Mouse (Mus musculus): ENCODE results near the gene D630003M21Rik.

The D630003M21Rik gene

GRCm38 (mm10) chr2:158193611-158194336 lies 35.2 kb downstream of the D630003M21Rik start:
- no peak for DNase-seq

GRCm38 (mm10) chr2:158191098-158191497 lies 37.9 kb downstream of the D630003M21Rik start:
- DNase-seq, result peak; percentile 72

DNA sequence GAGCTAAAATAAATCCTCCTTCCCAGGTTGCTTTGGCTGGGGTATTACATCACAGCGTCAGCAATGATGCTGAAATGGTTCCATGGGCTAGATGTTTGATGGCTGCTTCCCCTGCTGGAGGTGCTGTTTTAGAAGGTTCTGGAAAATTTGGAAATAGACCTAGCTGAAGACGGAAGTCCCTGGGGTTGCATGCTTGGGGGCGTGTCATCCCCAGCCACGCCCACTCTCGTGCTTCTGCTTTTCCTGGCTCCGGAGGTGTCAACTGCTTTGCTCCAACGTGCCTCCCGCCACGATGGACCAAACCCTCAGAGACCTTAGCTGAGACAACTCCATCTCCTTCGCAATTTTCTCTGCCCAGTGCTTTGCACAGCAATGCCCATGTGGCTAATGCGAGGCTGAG lies 39.6 kb downstream of the D630003M21Rik start:
- DNase-seq, result no peak

GRCm38 (mm10) chr2:158186206-158186871 lies 42.7 kb downstream of the D630003M21Rik start:
- peak; percentile 44 for DNase-seq

DNA sequence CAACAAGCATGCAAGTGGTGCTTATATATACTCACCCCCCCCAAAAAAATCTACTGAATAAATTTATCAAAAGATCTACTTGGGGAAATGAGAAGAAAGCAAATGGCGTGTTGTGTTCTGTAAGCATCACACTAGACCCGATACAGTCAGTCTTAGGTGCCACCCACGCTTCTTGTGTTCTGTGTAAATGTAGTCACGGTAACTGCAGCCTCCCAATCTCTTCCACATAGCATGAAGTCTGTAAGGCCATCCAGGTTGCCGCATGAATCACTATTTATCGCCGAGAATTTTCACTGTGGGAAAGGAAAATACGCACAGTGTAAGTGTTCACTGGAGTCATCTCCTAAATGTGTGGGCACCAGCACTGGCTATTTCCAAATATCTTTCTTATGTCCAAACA lies 45.8 kb downstream of the D630003M21Rik start:
- no peak for DNase-seq

DNA sequence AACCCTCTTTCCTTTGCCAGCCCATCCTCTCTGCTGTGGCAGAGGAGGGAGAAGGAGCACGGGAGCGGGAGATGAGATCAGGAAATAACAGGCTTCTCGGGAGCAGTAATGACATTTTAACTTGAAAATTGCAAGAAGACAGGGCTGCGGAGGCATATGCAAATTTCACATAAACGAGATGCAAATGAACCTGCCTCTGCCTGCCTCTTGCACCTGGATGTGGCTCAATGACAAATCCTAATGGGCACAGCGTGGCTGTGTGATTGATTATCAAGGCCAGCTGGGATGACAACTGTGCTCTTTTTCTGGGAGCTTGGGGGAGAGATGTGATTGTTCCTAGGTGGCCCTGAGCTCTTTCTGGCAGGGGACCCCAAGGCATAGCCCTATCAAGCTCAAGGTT lies 47.1 kb downstream of the D630003M21Rik start:
- no peak for DNase-seq

DNA sequence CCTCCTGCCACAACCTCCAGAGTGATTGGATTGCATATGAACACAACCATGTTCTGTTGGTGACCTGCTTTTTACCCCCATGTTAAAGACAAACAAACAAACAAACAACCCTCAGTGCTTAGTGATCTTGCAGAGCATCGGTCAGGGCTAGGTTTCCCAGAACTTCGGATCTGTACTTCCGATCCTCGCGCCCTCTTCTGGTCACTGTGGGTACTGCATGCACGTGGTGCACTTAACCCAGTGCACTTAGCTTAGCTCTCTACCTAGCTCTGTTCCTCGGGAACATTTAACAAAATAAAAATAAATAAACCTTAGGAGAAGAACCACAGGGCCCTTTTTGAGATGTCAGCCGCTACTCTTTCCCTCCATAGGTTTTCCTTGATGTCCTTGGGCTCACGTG lies 48.2 kb downstream of the D630003M21Rik start:
- peak; percentile 52 for DNase-seq

- DNase-seq, result peak; percentile 66
These were observed 49.5 kb downstream of the D630003M21Rik start for GRCm38 (mm10) chr2:158179370-158180111.

- DNase-seq, result peak; percentile 91
These were observed 50.2 kb downstream of the D630003M21Rik start for GRCm38 (mm10) chr2:158178696-158179369.

- DNase-seq, result no peak
These were observed 50.9 kb downstream of the D630003M21Rik start for GRCm38 (mm10) chr2:158178139-158178538.

DNA sequence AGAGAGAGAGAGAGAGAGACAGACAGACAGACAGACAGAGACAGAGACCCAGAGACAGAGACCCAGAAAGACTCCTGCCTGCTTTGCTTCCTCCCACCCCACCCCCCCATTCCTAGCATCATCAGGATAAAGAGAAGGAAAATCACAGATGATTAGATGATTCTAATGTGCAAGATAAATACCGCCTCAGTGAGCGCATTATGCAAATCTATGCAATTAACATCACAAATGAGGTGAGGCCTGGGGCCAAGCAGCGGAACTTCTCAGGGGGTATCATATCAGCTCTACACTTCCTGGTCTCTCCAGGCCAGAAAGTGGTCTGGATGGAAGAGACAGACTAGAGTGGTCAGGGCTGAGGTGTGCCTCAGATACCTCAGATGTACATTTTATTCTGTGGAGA lies 51.4 kb downstream of the D630003M21Rik start:
- DNase-seq, result no peak

- DNase-seq, result no peak
These were observed 52.3 kb downstream of the D630003M21Rik start for GRCm38 (mm10) chr2:158176763-158177162.

GRCm38 (mm10) chr2:158175433-158175832 lies 53.6 kb downstream of the D630003M21Rik start:
- DNase-seq, result no peak

DNA sequence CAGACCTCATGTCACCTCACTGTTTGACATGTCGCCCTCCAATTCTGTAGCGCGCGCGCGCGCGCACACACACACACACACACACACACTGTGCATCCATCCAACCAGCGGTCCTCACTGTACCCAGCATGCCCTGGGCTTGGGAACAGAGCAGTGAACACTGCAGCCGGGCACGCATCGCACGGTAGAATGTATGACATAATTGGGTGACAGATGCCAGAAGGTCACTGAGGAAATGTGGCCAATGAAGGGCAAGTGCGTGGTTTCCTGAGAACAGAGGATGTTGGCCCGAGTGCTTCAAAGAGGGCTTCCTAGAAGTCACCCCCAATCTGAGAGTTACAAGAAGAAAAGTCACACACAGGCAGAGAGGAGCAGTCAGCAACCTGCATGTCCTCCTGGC lies 54.1 kb downstream of the D630003M21Rik start:
- no peak for DNase-seq

DNA sequence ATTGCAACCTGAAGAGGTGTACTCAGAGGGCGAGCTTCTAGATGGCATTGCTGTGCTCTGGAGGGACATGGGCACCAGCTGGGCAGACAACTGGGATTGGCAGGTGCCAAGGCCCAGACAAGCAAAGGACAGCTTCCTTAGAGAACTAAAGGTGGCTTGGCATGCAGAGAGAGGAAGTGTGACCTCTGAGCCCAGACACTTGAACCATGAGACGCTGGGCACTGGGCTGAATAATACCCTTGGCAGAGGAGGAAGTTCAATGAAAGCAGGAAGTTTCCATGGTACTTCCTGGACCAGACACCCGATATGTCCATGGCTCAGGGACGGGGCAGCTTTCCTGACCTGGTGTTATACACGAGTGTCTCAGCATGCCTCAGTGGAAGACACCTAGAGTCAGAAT lies 54.6 kb downstream of the D630003M21Rik start:
- no peak for DNase-seq

- no peak for DNase-seq
These were observed 58.6 kb downstream of the D630003M21Rik start for GRCm38 (mm10) chr2:158170394-158170793.

DNA sequence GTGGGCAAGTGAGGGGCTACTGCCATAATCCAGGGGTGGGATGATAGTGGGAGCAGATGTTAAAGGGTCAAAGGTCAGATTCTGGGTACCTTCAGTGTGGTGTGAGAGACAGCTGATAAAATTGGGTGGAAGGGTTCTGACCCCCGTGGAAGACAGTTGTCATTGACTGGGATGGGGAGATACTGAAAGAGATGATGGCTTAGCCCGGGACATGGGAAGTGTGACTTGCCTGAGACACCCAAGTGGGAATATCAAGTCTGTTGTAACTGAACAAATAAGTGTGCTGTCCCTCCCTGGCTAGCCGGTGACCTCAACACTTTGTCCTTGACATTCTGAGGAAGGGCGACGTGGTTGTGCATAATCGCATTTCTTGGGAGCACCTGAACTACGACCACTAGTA lies 59.3 kb downstream of the D630003M21Rik start:
- DNase-seq, result no peak

GRCm38 (mm10) chr2:158169351-158169750 lies 59.7 kb downstream of the D630003M21Rik start:
- DNase-seq, result no peak

GRCm38 (mm10) chr2:158168741-158169211 lies 60.2 kb downstream of the D630003M21Rik start:
- no peak for DNase-seq

GRCm38 (mm10) chr2:158167496-158168205 lies 61.4 kb downstream of the D630003M21Rik start:
- DNase-seq, result no peak

DNA sequence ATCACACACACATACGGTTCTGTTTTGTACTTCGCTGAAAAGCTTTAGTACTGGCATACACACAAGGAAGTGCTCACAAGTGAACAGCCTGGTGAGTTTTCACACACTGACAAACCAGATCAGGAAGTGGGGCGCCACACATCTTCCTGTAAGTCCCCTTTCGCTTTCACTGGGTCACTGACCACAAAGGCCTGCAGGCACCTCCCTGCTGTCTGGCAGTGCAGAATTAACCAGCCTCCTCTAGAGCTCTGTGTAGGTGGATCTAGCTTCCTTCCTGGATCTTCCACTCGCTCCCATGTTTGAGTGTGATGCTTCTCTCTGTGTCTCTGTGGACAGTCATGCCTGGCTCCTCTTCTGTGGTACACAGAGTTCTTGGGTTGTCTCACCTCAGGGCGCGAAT lies 62.4 kb downstream of the D630003M21Rik start:
- no peak for DNase-seq

DNA sequence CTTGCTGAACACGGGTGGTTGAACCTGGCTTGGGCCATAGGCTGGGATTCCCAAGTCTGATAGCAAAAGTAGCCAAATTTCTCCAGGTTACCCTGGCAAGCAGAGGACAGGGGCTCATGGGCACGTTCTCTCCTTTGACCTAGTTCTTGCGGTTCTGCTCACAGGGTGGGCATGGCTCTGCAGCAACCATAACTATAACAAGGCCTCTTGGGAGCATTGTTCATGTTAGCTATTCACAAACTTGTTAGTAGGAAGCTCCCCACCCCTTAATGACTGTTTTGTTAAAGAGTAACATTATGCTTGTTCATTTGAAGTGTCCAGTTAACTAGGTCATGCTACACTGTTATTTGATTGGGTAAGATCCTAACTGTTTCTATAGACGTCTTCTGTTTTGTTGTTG lies 63.2 kb downstream of the D630003M21Rik start:
- no peak for DNase-seq

All from kidney, postnatal 14 days (tissue).